Mouse (Mus musculus) adrenal gland, adult 2 months (tissue): Measurements from ENCODE around the gene Ffar4. TPM values are rescaled to one million over a fixed set of nuclear protein-coding genes. Genes with fewer than 3 reads are reported as not detected.

Source experiments
- DNase-seq: peaks from one replicate; pipeline ENCODE4 v3.0.0; 2021
- polyA plus RNA-seq: library from polyadenylated mRNA; depleted of rRNA; stranded (reverse); fragments of >200 nt; gene quantifications from 2 replicates; pipeline ENCODE4 v1.2.3, GENCODE M21; 2012
- total RNA-seq, 2 experiments: library from RNA; stranded (reverse); gene quantifications; 2 replicates each; pipeline ENCODE4 v1.2.3; 2021

Gene Ffar4
- total and polyA plus RNA-seq, 3 experiments, result 13.0 to 14.2 (median 13.3) TPM

DNA sequence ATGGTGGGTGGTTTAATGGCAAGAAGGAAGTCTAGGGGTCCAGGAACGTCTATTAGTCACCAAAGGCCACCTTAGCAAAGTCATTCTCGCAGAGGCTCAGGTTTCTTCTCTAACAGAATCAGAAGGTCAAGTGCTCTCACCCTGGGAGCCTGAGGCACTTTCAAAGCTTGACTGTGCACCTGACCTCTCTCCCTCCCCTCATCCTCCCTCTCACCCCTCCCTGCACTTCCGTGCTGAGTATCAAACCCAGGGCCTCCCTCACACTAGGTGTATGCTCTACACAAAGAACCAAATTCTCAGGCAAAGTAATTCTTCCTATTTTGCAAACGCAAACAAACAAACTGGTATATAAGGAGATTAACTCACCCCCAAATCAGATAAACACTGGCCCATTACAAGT, 640 bp upstream of the Ffar4 start:
- no peak for DNase-seq

DNA sequence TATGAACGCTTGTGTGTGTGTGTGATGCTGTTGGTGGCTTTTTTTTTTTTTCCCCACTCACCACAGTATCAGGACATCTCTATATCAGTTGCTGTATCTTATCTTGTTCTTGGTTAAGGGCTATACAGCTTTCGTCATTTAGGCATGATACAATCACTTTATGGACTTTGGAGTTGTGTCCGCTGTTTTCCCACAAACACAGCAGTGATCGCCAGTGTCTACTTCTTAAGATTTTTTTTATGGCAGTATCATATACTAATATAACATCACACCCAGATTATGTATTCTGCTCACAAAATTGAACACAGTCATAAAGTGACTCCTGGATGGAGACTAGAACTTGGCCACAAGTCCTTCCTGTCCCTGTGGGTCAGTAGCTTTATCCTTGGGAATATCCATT, 11.0 kb downstream of the Ffar4 start:
- DNase-seq, result no peak

GRCm38 (mm10) chr19:38109506-38110242, 12.8 kb downstream of the Ffar4 start:
- DNase-seq, result no peak

- DNase-seq, result no peak
These were observed 14.2 kb downstream of the Ffar4 start for GRCm38 (mm10) chr19:38111056-38111455.

- no peak for DNase-seq
These were observed 15.7 kb downstream of the Ffar4 start for GRCm38 (mm10) chr19:38112575-38112974.

DNA sequence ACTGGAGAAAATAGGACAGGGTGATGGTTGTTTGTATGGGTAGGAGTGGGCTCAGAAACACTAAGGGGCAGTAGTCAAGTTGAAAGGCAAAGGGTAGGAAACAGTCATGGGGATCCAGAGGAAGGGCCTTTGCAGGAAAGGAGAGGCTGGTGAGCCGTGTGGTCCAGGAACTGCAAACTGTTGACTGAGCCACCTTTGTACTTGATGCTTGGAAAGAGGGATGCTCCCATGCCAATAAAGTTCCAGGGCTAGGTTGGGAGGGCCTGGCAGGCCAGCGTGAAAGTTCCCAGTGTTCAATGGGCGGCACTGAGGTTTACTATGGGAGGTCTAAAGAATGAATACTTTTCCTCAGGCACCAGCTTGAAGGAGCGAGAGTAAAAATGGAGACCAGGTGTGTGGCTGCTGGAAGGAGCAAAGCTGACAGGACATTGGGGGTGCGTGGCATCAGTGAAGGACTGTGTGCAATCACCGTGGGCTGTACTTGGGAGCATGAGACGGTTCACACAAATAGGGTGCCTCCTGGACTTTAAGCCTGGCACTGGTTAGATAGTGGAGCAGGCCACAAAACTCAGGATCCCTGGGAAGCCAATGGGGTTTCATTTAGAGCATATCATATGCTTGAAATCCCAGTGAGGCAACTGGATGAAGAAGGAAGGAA, 18.1 kb downstream of the Ffar4 start:
- DNase-seq, result no peak

GRCm38 (mm10) chr19:38120123-38120760, 23.4 kb downstream of the Ffar4 start:
- DNase-seq, result no peak

DNA sequence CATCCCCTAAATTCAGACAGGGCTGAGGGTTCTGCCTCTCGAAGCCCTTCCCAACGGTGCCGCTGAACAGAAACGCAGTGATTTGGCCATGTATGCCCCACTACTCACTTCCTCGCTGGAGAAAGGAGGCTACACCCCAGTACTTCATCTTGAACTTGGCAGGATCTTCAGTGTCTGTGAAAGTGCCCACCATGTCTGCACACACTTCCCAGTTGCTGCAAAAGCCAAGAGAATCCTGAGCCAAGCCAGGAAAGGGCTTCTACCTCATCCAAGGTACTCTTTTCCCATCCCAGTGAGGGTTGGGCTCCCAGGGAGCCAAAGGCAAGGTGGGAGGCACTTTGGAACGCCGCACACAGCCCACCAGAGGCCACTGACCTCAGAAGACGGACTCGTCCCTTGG, 27.1 kb downstream of the Ffar4 start:
- no peak for DNase-seq

- peak; percentile 49 for DNase-seq
These were observed 27.7 kb downstream of the Ffar4 start for GRCm38 (mm10) chr19:38124401-38125218.

DNA sequence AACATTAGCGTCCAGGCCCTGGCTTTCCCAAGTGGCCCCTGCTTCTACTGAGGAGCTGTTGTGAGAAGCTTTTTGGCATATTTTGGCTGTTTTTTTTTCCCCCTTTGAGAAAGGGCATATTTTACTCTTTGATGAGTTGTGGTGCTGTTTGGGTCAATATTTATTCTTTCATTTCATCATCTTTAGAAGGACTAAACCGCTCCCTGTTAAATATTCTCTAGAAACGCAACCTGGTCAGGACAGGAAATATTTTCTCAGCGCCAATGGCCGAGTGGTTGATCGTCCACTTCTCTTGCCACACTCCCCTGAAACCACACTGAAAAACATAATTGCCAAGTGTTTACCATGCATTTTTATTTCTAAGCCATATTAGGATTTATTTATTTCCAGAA, 28.3 kb downstream of the Ffar4 start, which contains the start of gene Rbp4:
TSS of gene Rbp4 (minus strand) at position 63 of the 392 bp plus-strand sequence.
- DNase-seq, result no peak

- DNase-seq, result no peak
These were observed 29.8 kb downstream of the Ffar4 start for GRCm38 (mm10) chr19:38126656-38127055.

- DNase-seq, result no peak
These were observed 35.6 kb downstream of the Ffar4 start, which contains the start of gene Pde6c for GRCm38 (mm10) chr19:38132481-38132880. Gene Pde6c (plus strand): TSS chr19:38132781.

GRCm38 (mm10) chr19:38133986-38134385, 37.1 kb downstream of the Ffar4 start:
- no peak for DNase-seq

DNA sequence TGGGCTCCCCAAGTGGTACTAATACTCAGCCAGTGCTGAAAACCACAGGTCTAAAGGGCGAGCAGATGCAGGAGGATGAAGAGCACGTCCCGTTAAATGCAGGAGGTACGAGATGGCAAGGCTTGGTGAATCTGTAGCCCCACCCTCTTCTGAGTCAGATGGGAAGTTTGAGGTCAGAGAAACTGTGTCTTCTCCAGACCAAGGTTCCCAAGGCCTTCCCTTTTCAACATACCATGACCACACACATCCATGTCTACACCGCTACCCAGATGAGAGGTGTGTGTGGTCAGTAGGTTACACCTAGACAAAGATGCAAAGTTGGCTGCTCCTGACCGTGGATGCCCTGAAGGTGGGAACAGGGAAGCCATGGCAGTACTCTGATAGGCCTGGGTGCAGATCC, 37.9 kb downstream of the Ffar4 start:
- DNase-seq, result no peak

DNA sequence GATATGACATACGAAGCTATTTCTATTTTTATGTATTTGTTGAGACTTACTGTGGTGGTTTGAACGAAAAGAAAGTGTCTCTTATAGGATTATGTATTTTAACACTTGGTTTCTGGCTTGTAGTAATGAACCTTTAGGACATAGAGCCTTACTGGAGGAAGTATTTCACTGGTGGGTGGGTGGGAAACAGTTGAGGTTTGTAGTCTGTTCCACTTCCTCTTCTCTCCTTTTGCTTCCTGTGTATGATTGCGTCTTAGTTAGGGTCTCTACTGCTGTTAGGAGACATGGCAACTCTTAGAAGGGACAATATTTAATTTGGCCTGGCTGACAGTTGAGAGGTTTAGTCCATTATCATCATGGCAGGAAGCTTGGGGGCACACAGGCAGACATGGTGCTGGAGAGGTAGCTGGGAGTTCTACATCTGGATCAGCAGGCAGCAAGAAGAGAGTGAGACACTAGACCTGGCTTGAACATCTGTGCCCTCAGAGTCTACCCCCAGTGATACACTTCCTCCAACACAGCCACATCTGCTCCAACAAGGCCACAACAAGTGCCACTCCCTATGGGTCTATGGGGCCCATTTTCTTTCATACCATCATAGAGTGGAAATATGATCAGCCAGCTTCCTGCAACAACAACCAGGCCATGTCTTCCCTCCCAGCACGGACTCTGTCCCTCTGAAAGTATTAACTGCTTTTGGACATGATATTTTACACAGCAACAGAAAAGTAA, 46.8 kb downstream of the Ffar4 start:
- DNase-seq, result no peak

DNA sequence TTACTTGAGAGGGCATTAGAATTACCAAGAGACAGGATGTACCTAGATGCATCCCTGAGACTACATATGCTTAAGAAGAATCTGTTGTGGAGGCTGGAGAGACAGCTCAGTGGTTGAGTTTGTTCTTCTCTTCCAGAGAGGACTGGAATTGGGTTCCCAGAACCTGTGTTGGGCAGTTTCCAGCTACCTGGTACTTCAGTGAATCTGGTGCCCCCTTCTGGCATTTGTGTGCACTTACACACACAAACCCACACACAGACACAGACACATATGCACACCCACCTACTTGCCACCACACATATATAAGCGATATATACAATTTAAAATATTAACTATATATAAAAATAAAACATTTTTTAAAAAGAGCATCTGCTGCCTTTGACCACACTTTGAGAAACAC, 59.4 kb downstream of the Ffar4 start:
- no peak for DNase-seq

GRCm38 (mm10) chr19:38161648-38162354, 64.9 kb downstream of the Ffar4 start:
- DNase-seq, result no peak
